Mouse (Mus musculus) C2C12 (cell line): Measurements from ENCODE around the gene AW551984. TPM values are rescaled to one million over a fixed set of nuclear protein-coding genes. Genes with fewer than 3 reads are reported as not detected.

ENCODE experiments used
- H3K27me3 ChIP-seq: one replicate; pipeline ENCODE4 v1.6.1; 2011; ENCODE audit not compliant: control insufficient read depth, insufficient read depth, insufficient read length
- H3K36me3 ChIP-seq: one replicate; pipeline ENCODE4 v1.6.1; 2011; ENCODE audit not compliant: control insufficient read depth, insufficient read depth
- H3K4me3 ChIP-seq: one replicate; pipeline ENCODE4 v1.5.1; 2011; ENCODE audit warnings: mild to moderate bottlenecking, control low read depth; ENCODE audit not compliant: poor library complexity, insufficient read depth, severe bottlenecking
- H3K79me2 ChIP-seq: one replicate; pipeline ENCODE4 v1.6.1; 2011; ENCODE audit not compliant: control insufficient read depth, insufficient read depth
- H3K79me3 ChIP-seq: one replicate; pipeline ENCODE4 v1.6.1; 2011; ENCODE audit warnings: low read depth, control low read depth
- H3ac ChIP-seq: one replicate; pipeline ENCODE3; 2011; ENCODE audit warnings: low read depth; ENCODE audit not compliant: control insufficient read depth, insufficient read length
- FOSL1 ChIP-seq: IDR thresholded peaks from one replicate; pipeline ENCODE4 v1.8.0; 2011; ENCODE audit warnings: mild to moderate bottlenecking, low read length; ENCODE audit not compliant: poor library complexity, insufficient read depth, severe bottlenecking
- MAX ChIP-seq: IDR thresholded peaks from one replicate; pipeline ENCODE4 v1.6.1; 2011; ENCODE audit warnings: mild to moderate bottlenecking, control low read depth
- MYOD1 ChIP-seq: IDR thresholded peaks from one replicate; pipeline ENCODE4 v1.6.1; 2011; ENCODE audit warnings: low read depth; ENCODE audit not compliant: control insufficient read depth, insufficient read length
- MYOG ChIP-seq: IDR thresholded peaks from one replicate; pipeline ENCODE4 v1.6.1; 2011; ENCODE audit not compliant: control insufficient read depth, insufficient read length; ENCODE audit errors: extremely low read depth
- USF1 ChIP-seq: IDR thresholded peaks from one replicate; pipeline ENCODE4 v1.6.1; 2011; ENCODE audit warnings: low read depth, mild to moderate bottlenecking, control low read depth, moderate library complexity
- polyA plus RNA-seq: library from polyadenylated mRNA; unstranded; fragments of >200 nt; fragmentation: generic; extraction: Trizol; gene quantifications from one replicate; pipeline ENCODE4 v1.2.1, GENCODE M21; 2012; ENCODE audit warnings: missing spikeins

Gene AW551984
- polyA plus RNA-seq, 1 experiment, result not detected

GRCm38 (mm10) chr9:39550806-39551205 lies 53.4 kb downstream of the AW551984 start:
- H3ac ChIP-seq, result no peak overlapping the region
- no peaks in the 10 kb centered on the region for H3K27me3 ChIP-seq
- no peak overlapping the region for H3K4me3 ChIP-seq
- H3K79me3 ChIP-seq, result no peaks in the 10 kb centered on the region
- H3K36me3 ChIP-seq, result no peaks in the 10 kb centered on the region
- TF ChIP-seq MAX (no peak), USF1 (no peak), MYOG (no peak), FOSL1 (no peak), MYOD1 (no peak)
- no peaks in the 10 kb centered on the region for H3K79me2 ChIP-seq

Other genes with a start within 250 kb of the AW551984 start
- not detected for gene Olfr951, start 217.0 kb downstream of the AW551984 start, polyA plus RNA-seq
- gene Olfr952, start 177.3 kb downstream of the AW551984 start, polyA plus RNA-seq, result not detected
- not detected for gene Olfr954, start 147.7 kb downstream of the AW551984 start, polyA plus RNA-seq
- gene Olfr955, start 132.5 kb downstream of the AW551984 start, polyA plus RNA-seq, result not detected
- gene Olfr44, start 110.4 kb downstream of the AW551984 start, polyA plus RNA-seq, result not detected
- gene Olfr957, start 88.6 kb downstream of the AW551984 start, polyA plus RNA-seq, result not detected
- gene Olfr958, start 50.3 kb downstream of the AW551984 start, polyA plus RNA-seq, result not detected
- not detected for gene Olfr959, start 28.8 kb downstream of the AW551984 start, polyA plus RNA-seq
- gene Olfr148, start 6.3 kb upstream of the AW551984 start, polyA plus RNA-seq, result not detected
- gene Olfr960, start 17.0 kb upstream of the AW551984 start, polyA plus RNA-seq, result not detected
- not detected for gene Olfr961, start 40.7 kb upstream of the AW551984 start, polyA plus RNA-seq
- not detected for gene Olfr963, start 62.8 kb upstream of the AW551984 start, polyA plus RNA-seq
- 0.04 TPM for gene Olfr149, start 102.7 kb upstream of the AW551984 start, polyA plus RNA-seq
- gene Olfr965, start 107.0 kb upstream of the AW551984 start, polyA plus RNA-seq, result not detected
- gene Olfr150, start 126.6 kb upstream of the AW551984 start, polyA plus RNA-seq, result not detected
- not detected for gene Olfr967, start 141.8 kb upstream of the AW551984 start, polyA plus RNA-seq
- not detected for gene Olfr968, start 178.8 kb upstream of the AW551984 start, polyA plus RNA-seq
- not detected for gene Olfr969, start 186.5 kb upstream of the AW551984 start, polyA plus RNA-seq
- gene Olfr970, start 204.5 kb upstream of the AW551984 start, polyA plus RNA-seq, result not detected
- not detected for gene Olfr971, start 232.5 kb upstream of the AW551984 start, polyA plus RNA-seq